Mouse (Mus musculus) lung, postnatal 0 days (tissue): Measurements from ENCODE around the gene Hdgfl2. TPM values are rescaled to one million over a fixed set of nuclear protein-coding genes. Genes with fewer than 3 reads are reported as not detected.

ENCODE experiments used
- ATAC-seq: fragments of 200-750 bp; cut with Nextera tagmentation; 2 replicates; pipeline ENCODE4 v1.8.0; 2017; ENCODE audit warnings: moderate library complexity
- DNase-seq: peaks from one replicate; pipeline ENCODE4 v3.0.0-alpha.2; 2016; ENCODE audit warnings: low spot score
- H3K27ac ChIP-seq: fragments of 300-500 bp; sonication (generic); 2 replicates; pipeline ENCODE4 v1.5.1; 2014; ENCODE audit warnings: antibody characterized with exemption, mild to moderate bottlenecking, low read length, mixed read lengths
- H3K27me3 ChIP-seq: fragments of 300-500 bp; sonication (generic); replicated peaks from 2 replicates; pipeline ENCODE4 v1.6.1; 2014; ENCODE audit warnings: low read length, mixed read lengths; ENCODE audit not compliant: insufficient read depth
- H3K36me3 ChIP-seq: fragments of 300-500 bp; sonication (generic); 2 replicates; pipeline ENCODE4 v1.6.1; 2014; ENCODE audit warnings: low read length, mixed read lengths; ENCODE audit not compliant: insufficient read depth
- H3K4me1 ChIP-seq: fragments of 300-500 bp; sonication (generic); 2 replicates; pipeline ENCODE4 v1.6.1; 2014; ENCODE audit warnings: antibody characterized with exemption, low read depth, low read length, mixed read lengths; ENCODE audit not compliant: insufficient read depth
- H3K4me2 ChIP-seq: fragments of 300-500 bp; sonication (generic); replicated peaks from 2 replicates; pipeline ENCODE4 v1.6.1; 2014; ENCODE audit warnings: low read depth, mild to moderate bottlenecking, low read length, moderate library complexity, mixed read lengths
- H3K4me3 ChIP-seq: fragments of 300-500 bp; sonication (generic); 2 replicates; pipeline ENCODE4 v1.5.1; 2014; ENCODE audit warnings: low read depth, low read length
- H3K9ac ChIP-seq: fragments of 300-500 bp; sonication (generic); replicated peaks from 2 replicates; pipeline ENCODE4 v1.6.1; 2014; ENCODE audit warnings: low read depth, mild to moderate bottlenecking
- H3K9me3 ChIP-seq: fragments of 300-500 bp; sonication (generic); 2 replicates; pipeline ENCODE4 v1.6.1; 2016; ENCODE audit warnings: low read length, mixed read lengths
- CTCF ChIP-seq: IDR thresholded peaks from 2 replicates; pipeline ENCODE4 v1.5.1; 2016; ENCODE audit warnings: antibody characterized with exemption, mild to moderate bottlenecking
- EP300 ChIP-seq: IDR thresholded peaks from 2 replicates; pipeline ENCODE4 v1.6.1; 2016; ENCODE audit warnings: antibody characterized with exemption, mild to moderate bottlenecking, control low read depth
- WGBS: fragments of 180-500 bp; shearing (Covaris S2); extraction: QIAGEN DNeasy Blood & Tissue Kit; methylation state at CpG from one replicate; pipeline ENCODE4 v1.1.7; 2014; 5-methylcytosine and 5-hydroxymethylcytosine counted together
- polyA plus RNA-seq: library from polyadenylated mRNA; unstranded; fragments of >200 nt; fragmentation: Nextera tagmentation; extraction: Ambion mirVana; gene quantifications from 2 replicates; pipeline ENCODE4 v1.2.1, GENCODE M21; 2015

The Hdgfl2 gene
- polyA plus RNA-seq, 1 experiment from 2014 or later: 61.7 TPM

DNA sequence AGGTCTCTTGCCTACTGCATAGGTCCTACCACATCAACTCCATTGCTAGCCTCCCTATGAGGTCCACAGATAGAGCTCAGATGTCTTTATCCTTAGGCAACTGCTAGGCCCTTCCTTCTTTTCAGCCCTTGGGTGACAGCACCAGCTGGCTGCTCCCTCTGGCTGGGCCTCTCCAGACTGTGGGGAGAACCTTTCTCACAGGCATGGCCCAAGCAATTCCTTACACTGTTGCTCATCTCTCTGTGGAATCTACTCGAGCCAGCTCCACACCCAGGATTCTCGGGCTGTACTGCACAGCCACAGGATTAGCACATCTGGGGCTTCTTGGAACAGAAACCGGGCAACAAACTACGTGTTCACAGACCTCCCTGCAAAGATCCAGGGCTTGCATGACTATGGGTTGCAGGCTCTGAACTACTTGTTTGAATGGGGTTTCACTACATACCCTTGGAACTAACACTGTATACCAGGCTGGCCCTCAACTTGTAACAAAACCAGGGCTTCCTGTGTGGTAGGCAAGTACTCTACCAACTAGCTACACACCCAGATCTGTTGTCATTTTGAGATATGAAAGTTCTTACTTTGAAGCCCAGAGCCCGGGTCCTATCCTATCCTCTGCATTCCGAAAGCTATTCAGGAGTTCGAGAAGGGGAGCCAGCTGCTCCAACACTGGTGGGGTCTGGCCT is 45.3 kb upstream of the Hdgfl2 start:
- Histone ChIP-seq H3K4me2 (no peak overlapping the region), H3K36me3 (no peaks in the 10 kb centered on the region), H3K9me3 (no peaks in the 10 kb centered on the region), H3K27ac (no peak overlapping the region), H3K4me1 (peaks cover 14% of the 10 kb centered on the region; the same call in 1 of the 2 replicates), H3K4me3 (no peak overlapping the region), H3K27me3 (no peaks in the 10 kb centered on the region), H3K9ac (no peak overlapping the region)
- TF ChIP-seq EP300 (no peak), CTCF (no peak)
- 80% methylated on average over 7 of the region's 7 CpGs for WGBS
- no peak for ATAC-seq
- DNase-seq: no peak

DNA sequence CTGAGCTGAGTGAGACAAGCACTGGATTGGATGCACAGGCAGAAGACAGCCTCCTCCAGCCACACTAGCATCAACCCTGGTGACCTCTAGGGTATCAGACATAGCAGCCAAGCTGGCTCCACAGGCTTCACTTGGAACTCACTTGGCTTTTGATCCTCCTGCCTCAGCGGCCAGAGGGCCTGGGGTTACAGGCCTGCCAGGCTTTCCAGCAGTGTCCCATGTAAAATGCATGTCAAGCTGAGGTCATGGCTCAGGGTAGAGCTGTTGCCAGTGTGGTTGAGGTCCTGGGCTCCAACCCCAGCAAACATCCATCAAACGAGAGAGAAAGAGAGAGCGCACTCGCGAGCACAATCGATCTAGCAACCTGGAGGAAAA is 44.7 kb upstream of the Hdgfl2 start:
- no peak for TF ChIP-seq CTCF
- no peak for TF ChIP-seq EP300
- Histone ChIP-seq H3K9ac (no peak overlapping the region), H3K9me3 (no peaks in the 10 kb centered on the region), H3K4me2 (peak overlapping the region; percentile 73), H3K27me3 (no peaks in the 10 kb centered on the region), H3K36me3 (no peaks in the 10 kb centered on the region), H3K4me3 (no peak overlapping the region), H3K4me1 (peaks cover 14% of the 10 kb centered on the region; the same call in 1 of the 2 replicates), H3K27ac (no peak overlapping the region)
- DNase-seq (no peak), ATAC-seq (no peak)
- 81% methylated on average over 6 of the region's 6 CpGs for WGBS

GRCm38 (mm10) chr17:56035216-56035615 is 44.2 kb upstream of the Hdgfl2 start:
- no peak for DNase-seq
- WGBS: 51% methylated on average over 4 of the region's 4 CpGs
- H3K4me1 ChIP-seq: peaks cover 14% of the 10 kb centered on the region; the same call in 1 of the 2 replicates

GRCm38 (mm10) chr17:56036176-56036900 is 43.1 kb upstream of the Hdgfl2 start, which contains the start of gene Sh3gl1:
Gene Sh3gl1, minus strand, starts transcription at chr17:56036635.
- Histone ChIP-seq H3K36me3 (no peaks in the 10 kb centered on the region), H3K4me3 (peak within 1 kb of the TSS; percentile 88), H3K9ac (peak within 1 kb of the TSS; percentile 93), H3K4me2 (peak within 1 kb of the TSS; percentile 73), H3K27me3 (no peaks in the 10 kb centered on the region), H3K27ac (peak within 1 kb of the TSS; percentile 95), H3K9me3 (no peaks in the 10 kb centered on the region), H3K4me1 (peaks cover 19% of the 10 kb centered on the region; the same call in 1 of the 2 replicates)
- ATAC-seq (peak; percentile 92), DNase-seq (peak; percentile 99)
- TF ChIP-seq CTCF (peak; percentile 100), EP300 (peak; percentile 48; the same call in 1 of the 2 replicates)
- WGBS: under 1% methylated on average over 73 of the region's 74 CpGs

More at GRCm38 (mm10) chr17:56035216-56035615, 44.2 kb upstream of the Hdgfl2 start:
- Histone ChIP-seq H3K4me3 (peak overlapping the region; percentile 88; the same call in 1 of the 2 replicates), H3K27ac (no peak overlapping the region), H3K27me3 (no peaks in the 10 kb centered on the region), H3K36me3 (no peaks in the 10 kb centered on the region), H3K4me2 (peak overlapping the region; percentile 73), H3K9me3 (no peaks in the 10 kb centered on the region), H3K9ac (peak overlapping the region; percentile 16; the same call in 1 of the 2 replicates)
- ATAC-seq: no peak
- TF ChIP-seq CTCF (no peak), EP300 (no peak)

DNA sequence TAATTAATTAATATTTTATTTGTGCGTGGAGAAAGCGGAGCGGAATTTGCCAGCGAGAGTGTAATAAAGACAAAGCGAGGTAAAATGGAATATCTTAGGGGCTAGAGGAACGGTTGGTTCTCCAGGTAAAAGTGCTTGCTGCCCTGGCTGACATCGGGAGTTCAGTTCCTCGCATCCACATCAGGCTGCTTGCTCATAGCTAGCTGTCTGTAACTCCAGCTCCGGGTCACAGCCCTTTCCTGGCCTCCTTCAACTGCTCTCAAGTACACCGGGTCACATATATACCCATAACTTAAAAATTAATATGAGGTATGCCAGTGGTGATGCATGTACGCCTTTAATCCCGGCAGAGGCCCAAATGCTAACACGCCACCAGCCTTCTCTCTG is 42.5 kb upstream of the Hdgfl2 start:
- TF ChIP-seq CTCF: no peak
- no peak for TF ChIP-seq EP300
- WGBS: 33% methylated on average over 13 of the region's 13 CpGs
- peak overlapping the region; percentile 88 for H3K4me3 ChIP-seq
- peak overlapping the region; percentile 73 for H3K4me2 ChIP-seq
- no peak overlapping the region for H3K9ac ChIP-seq
- DNase-seq (no peak), ATAC-seq (no peak)
- H3K9me3 ChIP-seq: no peaks in the 10 kb centered on the region
- H3K27ac ChIP-seq: no peak overlapping the region
- no peaks in the 10 kb centered on the region for H3K36me3 ChIP-seq
- peaks cover 19% of the 10 kb centered on the region; the same call in 1 of the 2 replicates for H3K4me1 ChIP-seq
- H3K27me3 ChIP-seq: no peaks in the 10 kb centered on the region

- ATAC-seq (no peak), DNase-seq (no peak)
- no peaks in the 10 kb centered on the region for H3K36me3 ChIP-seq
- no peak overlapping the region for H3K27ac ChIP-seq
- H3K4me3 ChIP-seq: no peak overlapping the region
- H3K9ac ChIP-seq: no peak overlapping the region
- H3K4me2 ChIP-seq: no peak overlapping the region
- H3K9me3 ChIP-seq: no peaks in the 10 kb centered on the region
- no peaks in the 10 kb centered on the region for H3K27me3 ChIP-seq
- peaks cover 19% of the 10 kb centered on the region; the same call in 1 of the 2 replicates for H3K4me1 ChIP-seq
- TF ChIP-seq EP300 (0 out of 2 replicates have a peak, but pooled peaks have one; percentile 44), CTCF (no peak)
- 77% methylated on average over 8 of the region's 8 CpGs for WGBS
Observed at GRCm38 (mm10) chr17:56038583-56039261, 40.7 kb upstream of the Hdgfl2 start.
